Mouse (Mus musculus) C2C12 (cell line): ENCODE measurements around the gene Rfxank.

ENCODE experiments used
- CTCF ChIP-seq: IDR thresholded peaks from one replicate; pipeline ENCODE4 v1.5.1; 2011; ENCODE audit not compliant: control insufficient read depth, insufficient read depth, insufficient read length
- MAX ChIP-seq: IDR thresholded peaks from one replicate; pipeline ENCODE4 v1.6.1; 2011; ENCODE audit warnings: mild to moderate bottlenecking, control low read depth
- MYOD1 ChIP-seq: IDR thresholded peaks from one replicate; pipeline ENCODE4 v1.6.1; 2011; ENCODE audit warnings: low read depth; ENCODE audit not compliant: control insufficient read depth, insufficient read length
- USF1 ChIP-seq: IDR thresholded peaks from one replicate; pipeline ENCODE4 v1.6.1; 2011; ENCODE audit warnings: low read depth, mild to moderate bottlenecking, control low read depth, moderate library complexity

DNA sequence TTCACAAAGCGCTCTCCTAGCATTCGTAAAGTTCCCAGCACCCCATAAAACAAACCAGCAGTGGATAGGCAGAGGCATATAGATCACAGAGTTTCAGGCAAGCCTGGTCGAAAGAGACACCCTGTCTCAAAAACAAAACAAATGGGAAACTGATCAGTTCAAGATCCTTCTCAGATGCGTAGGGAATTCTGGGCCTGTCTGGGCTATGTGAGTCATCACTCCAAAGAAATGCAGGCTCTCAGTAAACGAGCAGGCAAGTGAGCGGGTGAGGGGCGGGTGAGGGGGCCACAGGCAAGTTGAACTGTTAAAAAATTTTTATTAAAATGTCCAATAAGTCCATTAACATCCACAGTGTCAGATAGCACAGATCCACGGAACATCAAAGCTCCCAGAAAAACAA is 46.2 kb downstream of the Rfxank start:
- TF ChIP-seq CTCF (no peak), MAX (no peak), MYOD1 (no peak), USF1 (no peak)
